Mouse (Mus musculus) spleen, postnatal 14 days (tissue): ENCODE data around the gene Adamts17.

Source experiments
- DNase-seq, 2 experiments: peaks; one replicate each; pipeline ENCODE4 v3.0.0; 2021 to 2022; ENCODE audit warnings: low spot score in 2 of 2

The Adamts17 gene

DNA sequence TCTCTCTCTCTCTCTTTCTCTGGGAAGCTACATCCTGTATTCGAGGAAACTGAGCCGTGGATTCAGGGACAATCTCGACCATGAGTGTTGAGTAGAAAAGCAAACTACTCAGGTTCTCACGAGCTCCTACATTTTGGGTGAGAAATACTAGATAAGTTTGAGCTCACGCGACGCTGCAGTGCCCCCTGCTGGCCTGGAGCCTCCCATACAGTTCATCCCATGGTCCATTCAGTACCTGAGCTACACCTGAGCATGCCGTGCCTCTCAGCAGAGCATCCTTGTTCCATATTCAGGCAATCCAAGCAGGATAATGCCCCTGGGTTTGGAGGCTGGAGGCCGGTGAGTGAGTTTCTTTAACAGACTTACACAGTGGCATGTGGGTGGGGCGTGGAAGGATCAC is 359.9 kb downstream of the Adamts17 start:
- peak in 1 of 2 experiments; percentile 18 for DNase-seq
